In genomic region chr9:31118520-31119298, GRCm38 (mm10) we compare ENCODE assay signal across 8 mouse cellular contexts. TPM values are rescaled to one million over a fixed set of nuclear protein-coding genes. Genes with fewer than 3 reads are reported as not detected.
A peak's percentile ranks its signal among the peaks of the same experiment; 100 is the strongest.
DNase-seq lines count a peak whose midpoint lies in the region; ATAC-seq lines count a peak whose summit lies in the region.
"Had no signal": no experiment of that assay in that cellular context is flagged by ENCODE, and none has a peak within 500 bp of the region (broad histone marks: within the 10 kb centered on the region; RNA-seq: fewer than 3 reads in every experiment).

No protein-coding gene starts in this region.

- DNase-seq in kidney, postnatal 4 days: peak; percentile 42 to 55
- no peak for DNase-seq in kidney, adult 8-10 months
- DNase-seq in MN1 (ENCODE audit: low spot score): peak; percentile 12
- peak; percentile 50 for DNase-seq in retina, embryonic 14.5 days (ENCODE audit: low spot score)
- DNase-seq in gastrocnemius, postnatal 14 days: no peak
- DNase-seq in gastrocnemius, postnatal 4 days (ENCODE audit: low spot score in 2 of 2): no peak

- no peaks in the 10 kb centered on the region for H3K9me3 ChIP-seq in embryonic facial prominence, embryonic 12.5 days

- H3K36me3 ChIP-seq in embryonic facial prominence, embryonic 12.5 days: no peaks in the 10 kb centered on the region

- peaks cover 10% of the 10 kb centered on the region for H3K4me1 ChIP-seq in embryonic facial prominence, embryonic 12.5 days

- WGBS in embryonic facial prominence, embryonic 12.5 days: 31% methylated on average over 11 of the region's 11 CpGs

- no peak overlapping the region for H3K4me2 ChIP-seq in embryonic facial prominence, embryonic 12.5 days (replicated peaks)

- H3K9ac ChIP-seq in embryonic facial prominence, embryonic 12.5 days: no peak overlapping the region

- intact Hi-C loops in gastrocnemius, postnatal 14 days (cut with DNase I; ENCODE audit: low total_unique reads): no loop called here

- 0 out of 2 replicates have a peak overlapping the region, but pooled peaks have one; percentile 56 for H3K27ac ChIP-seq in embryonic facial prominence, embryonic 12.5 days

- ATAC-seq in embryonic facial prominence, embryonic 12.5 days (ENCODE audit: insufficient number of reproducible peaks, insufficient read depth, low FRiP score, low TSS enrichment): peak; percentile 95
- ATAC-seq: forebrain, embryonic 14.5 days had no signal

- H3K4me3 ChIP-seq in embryonic facial prominence, embryonic 12.5 days: no peak overlapping the region

- H3K27me3 ChIP-seq in embryonic facial prominence, embryonic 12.5 days: no peaks in the 10 kb centered on the region

RNA-seq across cellular contexts. Expression of gene St14, which starts 12.9 kb away (rescaled TPM):
- polyA plus RNA-seq in embryonic facial prominence, embryonic 12.5 days (2016; fragmentation: Nextera tagmentation; extraction: Ambion mirVana): 12.5 and 13.0 TPM in 2 replicates
- total RNA-seq in gastrocnemius, postnatal 14 days (2021): under 1 TPM; 0.16 to 0.35 TPM
- total RNA-seq in gastrocnemius, postnatal 4 days (2021): under 1 TPM; 0.54 to 0.73 TPM

Comparison
In these comparisons a context has a peak if more than half of its experiments do, and no peak if none do; other contexts are left out.
1. DNase-seq: peak in kidney, postnatal 4 days (2 of 2), MN1 (single experiment) and retina, embryonic 14.5 days (single experiment); none in kidney, adult 8-10 months (0 of 2), gastrocnemius, postnatal 14 days (single experiment) and gastrocnemius, postnatal 4 days (0 of 2).